Mouse (Mus musculus): Measurements from ENCODE around the gene 1700018B08Rik. TPM values are rescaled to one million over a fixed set of nuclear protein-coding genes. Genes with fewer than 3 reads are reported as not detected.
A peak's percentile ranks its signal among the peaks of the same experiment; 100 is the strongest.

1700018B08Rik gene
- polyA plus RNA-seq, 1 experiment from 2014 or later: not detected

GRCm38 (mm10) chr8:121528790-121529189 is 15.3 kb downstream of the 1700018B08Rik start:
- ATAC-seq: no peak
- H3K4me2 ChIP-seq (ENCODE audit: low read length): no peak overlapping the region
- H3K9me3 ChIP-seq (ENCODE audit: control insufficient read depth, low read length): no peaks in the 10 kb centered on the region
- no peak overlapping the region for H3K9ac ChIP-seq (replicated peaks; ENCODE audit: low read depth, low read length)
- 89% methylated on average over 15 of the region's 15 CpGs for WGBS
- no peak overlapping the region for H3K27ac ChIP-seq (ENCODE audit: low read length)
- no peak overlapping the region for H3K4me3 ChIP-seq (replicated peaks; ENCODE audit: low read length)
- no peaks in the 10 kb centered on the region for H3K4me1 ChIP-seq (replicated peaks; ENCODE audit: control insufficient read depth, insufficient read depth, low read length)
- no peaks in the 10 kb centered on the region for H3K36me3 ChIP-seq (ENCODE audit: control insufficient read depth, insufficient read depth)
- H3K27me3 ChIP-seq (replicated peaks; ENCODE audit: control insufficient read depth, insufficient read depth, low read length): no peaks in the 10 kb centered on the region

GRCm38 (mm10) chr8:121527751-121528150 is 16.4 kb downstream of the 1700018B08Rik start:
- no peaks in the 10 kb centered on the region for H3K27me3 ChIP-seq (replicated peaks; ENCODE audit: control insufficient read depth, insufficient read depth, low read length)
- H3K27ac ChIP-seq (ENCODE audit: low read length): no peak overlapping the region
- whole genome bisulfite sequencing: 83% methylated on average over 9 of the region's 9 CpGs
- ATAC-seq: no peak
- no peaks in the 10 kb centered on the region for H3K4me1 ChIP-seq (replicated peaks; ENCODE audit: control insufficient read depth, insufficient read depth, low read length)
- H3K4me3 ChIP-seq (replicated peaks; ENCODE audit: low read length): no peak overlapping the region
- H3K36me3 ChIP-seq (ENCODE audit: control insufficient read depth, insufficient read depth): no peaks in the 10 kb centered on the region
- H3K9ac ChIP-seq (replicated peaks; ENCODE audit: low read depth, low read length): no peak overlapping the region
- no peaks in the 10 kb centered on the region for H3K9me3 ChIP-seq (ENCODE audit: control insufficient read depth, low read length)
- no peak overlapping the region for H3K4me2 ChIP-seq (ENCODE audit: low read length)

GRCm38 (mm10) chr8:121526811-121527550 is 17.1 kb downstream of the 1700018B08Rik start:
- Histone ChIP-seq H3K36me3 (ENCODE audit: control insufficient read depth, insufficient read depth) (no peaks in the 10 kb centered on the region), H3K4me2 (ENCODE audit: low read length) (no peak overlapping the region), H3K27ac (ENCODE audit: low read length) (no peak overlapping the region), H3K27me3 (replicated peaks; ENCODE audit: control insufficient read depth, insufficient read depth, low read length) (no peaks in the 10 kb centered on the region), H3K9ac (replicated peaks; ENCODE audit: low read depth, low read length) (no peak overlapping the region), H3K9me3 (ENCODE audit: control insufficient read depth, low read length) (no peaks in the 10 kb centered on the region), H3K4me3 (replicated peaks; ENCODE audit: low read length) (no peak overlapping the region), H3K4me1 (replicated peaks; ENCODE audit: control insufficient read depth, insufficient read depth, low read length) (no peaks in the 10 kb centered on the region)
- no peak for ATAC-seq
- WGBS: 78% methylated on average over 6 of the region's 6 CpGs

- H3K27ac ChIP-seq (ENCODE audit: low read length): no peak overlapping the region
- no peaks in the 10 kb centered on the region for H3K36me3 ChIP-seq (ENCODE audit: control insufficient read depth, insufficient read depth)
- no peak overlapping the region for H3K4me3 ChIP-seq (replicated peaks; ENCODE audit: low read length)
- no peaks in the 10 kb centered on the region for H3K9me3 ChIP-seq (ENCODE audit: control insufficient read depth, low read length)
- H3K4me2 ChIP-seq (ENCODE audit: low read length): no peak overlapping the region
- no peak overlapping the region for H3K9ac ChIP-seq (replicated peaks; ENCODE audit: low read depth, low read length)
- no peaks in the 10 kb centered on the region for H3K4me1 ChIP-seq (replicated peaks; ENCODE audit: control insufficient read depth, insufficient read depth, low read length)
- H3K27me3 ChIP-seq (replicated peaks; ENCODE audit: control insufficient read depth, insufficient read depth, low read length): no peaks in the 10 kb centered on the region
- WGBS: 85% methylated on average over 18 of the region's 18 CpGs
- ATAC-seq: no peak
These were observed 18.9 kb downstream of the 1700018B08Rik start for GRCm38 (mm10) chr8:121525111-121525818.

GRCm38 (mm10) chr8:121513429-121513828 is 30.7 kb downstream of the 1700018B08Rik start:
- Histone ChIP-seq H3K36me3 (ENCODE audit: control insufficient read depth, insufficient read depth) (no peaks in the 10 kb centered on the region), H3K27me3 (replicated peaks; ENCODE audit: control insufficient read depth, insufficient read depth, low read length) (peaks cover 10% of the 10 kb centered on the region), H3K4me1 (replicated peaks; ENCODE audit: control insufficient read depth, insufficient read depth, low read length) (no peaks in the 10 kb centered on the region), H3K4me3 (replicated peaks; ENCODE audit: low read length) (no peak overlapping the region), H3K9ac (replicated peaks; ENCODE audit: low read depth, low read length) (no peak overlapping the region), H3K4me2 (ENCODE audit: low read length) (no peak overlapping the region), H3K9me3 (ENCODE audit: control insufficient read depth, low read length) (no peaks in the 10 kb centered on the region), H3K27ac (ENCODE audit: low read length) (no peak overlapping the region)
- 7% methylated on average over 12 of the region's 12 CpGs for WGBS
- peak; percentile 65; the same call in 1 of the 2 replicates for ATAC-seq

- ATAC-seq: no peak
- 38% methylated on average over 9 of the region's 9 CpGs for WGBS
- Histone ChIP-seq H3K4me3 (replicated peaks; ENCODE audit: low read length) (no peak overlapping the region), H3K4me1 (replicated peaks; ENCODE audit: control insufficient read depth, insufficient read depth, low read length) (no peaks in the 10 kb centered on the region), H3K4me2 (ENCODE audit: low read length) (no peak overlapping the region), H3K9me3 (ENCODE audit: control insufficient read depth, low read length) (no peaks in the 10 kb centered on the region), H3K36me3 (ENCODE audit: control insufficient read depth, insufficient read depth) (no peaks in the 10 kb centered on the region), H3K27ac (ENCODE audit: low read length) (no peak overlapping the region), H3K27me3 (replicated peaks; ENCODE audit: control insufficient read depth, insufficient read depth, low read length) (peaks cover 10% of the 10 kb centered on the region), H3K9ac (replicated peaks; ENCODE audit: low read depth, low read length) (no peak overlapping the region)
These were observed 32.4 kb downstream of the 1700018B08Rik start for GRCm38 (mm10) chr8:121511751-121512150.

- WGBS: 85% methylated on average over 6 of the region's 6 CpGs
These were observed 46.5 kb downstream of the 1700018B08Rik start for GRCm38 (mm10) chr8:121497621-121498020.

GRCm38 (mm10) chr8:121491633-121492032 is 52.5 kb downstream of the 1700018B08Rik start:
- no peaks in the 10 kb centered on the region for H3K9me3 ChIP-seq (ENCODE audit: control insufficient read depth, low read length)
- no peak overlapping the region for H3K4me3 ChIP-seq (replicated peaks; ENCODE audit: low read length)
- H3K27ac ChIP-seq (ENCODE audit: low read length): no peak overlapping the region
- WGBS: 59% methylated on average over 9 of the region's 9 CpGs
- H3K4me1 ChIP-seq (replicated peaks; ENCODE audit: control insufficient read depth, insufficient read depth, low read length): no peaks in the 10 kb centered on the region
- no peak for ATAC-seq
- H3K4me2 ChIP-seq (ENCODE audit: low read length): no peak overlapping the region
- no peaks in the 10 kb centered on the region for H3K36me3 ChIP-seq (ENCODE audit: control insufficient read depth, insufficient read depth)
- no peaks in the 10 kb centered on the region for H3K27me3 ChIP-seq (replicated peaks; ENCODE audit: control insufficient read depth, insufficient read depth, low read length)
- no peak overlapping the region for H3K9ac ChIP-seq (replicated peaks; ENCODE audit: low read depth, low read length)

More at GRCm38 (mm10) chr8:121497621-121498020, 46.5 kb downstream of the 1700018B08Rik start:
- Histone ChIP-seq H3K36me3 (ENCODE audit: control insufficient read depth, insufficient read depth) (no peaks in the 10 kb centered on the region), H3K9me3 (ENCODE audit: control insufficient read depth, low read length) (no peaks in the 10 kb centered on the region), H3K27me3 (replicated peaks; ENCODE audit: control insufficient read depth, insufficient read depth, low read length) (no peaks in the 10 kb centered on the region), H3K27ac (ENCODE audit: low read length) (no peak overlapping the region), H3K4me3 (replicated peaks; ENCODE audit: low read length) (no peak overlapping the region), H3K9ac (replicated peaks; ENCODE audit: low read depth, low read length) (no peak overlapping the region), H3K4me2 (ENCODE audit: low read length) (no peak overlapping the region), H3K4me1 (replicated peaks; ENCODE audit: control insufficient read depth, insufficient read depth, low read length) (no peaks in the 10 kb centered on the region)
- no peak for ATAC-seq

- no peak for ATAC-seq
- 74% methylated on average over 23 of the region's 23 CpGs for WGBS
- no peaks in the 10 kb centered on the region for H3K27me3 ChIP-seq (replicated peaks; ENCODE audit: control insufficient read depth, insufficient read depth, low read length)
- H3K9me3 ChIP-seq (ENCODE audit: control insufficient read depth, low read length): no peaks in the 10 kb centered on the region
- no peak overlapping the region for H3K9ac ChIP-seq (replicated peaks; ENCODE audit: low read depth, low read length)
- H3K4me3 ChIP-seq (replicated peaks; ENCODE audit: low read length): no peak overlapping the region
- H3K4me1 ChIP-seq (replicated peaks; ENCODE audit: control insufficient read depth, insufficient read depth, low read length): peaks cover 11% of the 10 kb centered on the region
- H3K36me3 ChIP-seq (ENCODE audit: control insufficient read depth, insufficient read depth): no peaks in the 10 kb centered on the region
- H3K4me2 ChIP-seq (ENCODE audit: low read length): no peak overlapping the region
- no peak overlapping the region for H3K27ac ChIP-seq (ENCODE audit: low read length)
These were observed 59.9 kb downstream of the 1700018B08Rik start for GRCm38 (mm10) chr8:121484072-121484782.
